Mouse (Mus musculus): ENCODE results near the gene Ttc21a.

Ttc21a gene

DNA sequence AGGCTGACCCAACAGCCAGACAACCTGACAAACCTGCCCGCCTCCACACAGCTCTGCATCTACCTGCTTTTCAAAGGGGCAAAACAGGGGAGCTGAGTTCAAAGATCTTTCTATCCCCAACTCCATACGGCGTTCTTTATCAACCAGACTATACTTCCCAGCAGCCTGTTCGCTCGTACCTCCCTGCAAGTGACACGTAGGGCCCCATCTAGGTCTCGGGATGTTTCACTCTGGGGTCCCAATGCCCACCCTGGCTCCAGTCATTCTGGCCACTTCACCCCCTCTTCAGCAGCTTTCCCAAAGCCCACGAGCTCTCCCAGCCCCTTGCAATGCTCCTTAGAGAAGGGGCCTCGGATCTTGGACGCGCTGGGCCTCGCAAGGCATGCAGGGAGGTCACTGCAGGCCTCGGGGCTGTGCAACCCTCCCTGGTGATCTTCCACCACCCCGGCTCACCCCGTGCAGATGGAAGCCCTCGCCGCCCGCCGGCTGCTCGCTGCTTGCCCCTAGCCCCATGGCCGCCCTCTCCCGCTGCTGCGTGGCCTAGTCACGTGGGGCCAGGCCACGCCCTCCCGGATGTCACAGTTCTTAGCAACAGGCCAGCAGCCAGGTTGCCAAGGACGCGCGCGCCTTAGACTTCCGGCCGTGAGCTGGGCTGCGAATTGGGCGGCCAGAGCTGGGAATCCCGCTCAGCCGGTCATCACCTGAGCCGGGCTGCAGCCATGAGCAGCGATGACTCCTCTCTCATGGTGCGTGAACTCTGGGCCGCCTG, at the start of gene Ttc21a, which contains the start of gene Gorasp1:
TSS of gene Ttc21a (plus strand) at position 602 of the 769 bp plus-strand sequence.
TSS of gene Gorasp1 (minus strand) at position 561 of the 769 bp plus-strand sequence.
- no peak for TF ChIP-seq CTCF (conservative IDR thresholded peaks at IDR 0.05; ENCODE audit: low read length)
- TF ChIP-seq POU5F1 (IDR thresholded peaks at IDR 0.05; ENCODE audit: borderline replicate concordance, low read length) = no peak
- no peak for TF ChIP-seq NANOG (IDR thresholded peaks at IDR 0.05; ENCODE audit: borderline replicate concordance, low read length)
- peak within 1 kb of the TSS; percentile 89 for H3K4me3 ChIP-seq (replicated peaks; ENCODE audit: low read length)
- peaks cover 6% of the 10 kb centered on the region for H3K27me3 ChIP-seq (ENCODE audit: insufficient read depth, low read length)
- peaks cover 17% of the 10 kb centered on the region for H3K36me3 ChIP-seq (ENCODE audit: insufficient read depth, low read length)
- H3K9me3 ChIP-seq (ENCODE audit: low read length) = no peaks in the 10 kb centered on the region
- H3K4me1 ChIP-seq (replicated peaks; ENCODE audit: low read depth, low read length) = peaks cover 79% of the 10 kb centered on the region

DNA sequence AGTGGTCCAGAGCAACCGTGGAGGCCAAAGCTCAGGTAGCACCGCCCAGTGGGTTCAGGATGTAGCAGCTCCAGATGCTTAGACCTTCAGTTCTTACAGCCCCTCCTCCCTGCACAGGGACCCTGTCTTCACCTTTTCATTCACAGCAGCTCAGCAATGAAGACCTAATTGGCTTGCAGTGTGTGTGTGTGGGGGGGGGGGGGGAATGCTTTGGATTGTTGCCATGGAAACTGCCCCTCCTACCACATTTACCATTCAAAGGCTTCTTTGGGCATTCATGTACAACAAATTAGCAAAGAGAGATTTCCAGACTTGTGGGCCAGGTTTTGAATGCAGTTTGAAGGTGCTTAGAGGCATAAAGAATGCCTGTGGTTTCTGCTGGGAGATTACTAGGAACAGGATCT, 48.6 kb upstream of the Ttc21a start:
- Histone ChIP-seq H3K4me3 (replicated peaks; ENCODE audit: low read length) (no peak overlapping the region), H3K4me1 (replicated peaks; ENCODE audit: low read depth, low read length) (peaks cover 11% of the 10 kb centered on the region), H3K36me3 (ENCODE audit: insufficient read depth, low read length) (no peaks in the 10 kb centered on the region), H3K27me3 (ENCODE audit: insufficient read depth, low read length) (no peaks in the 10 kb centered on the region), H3K9me3 (ENCODE audit: low read length) (peaks cover 40% of the 10 kb centered on the region)
- no peak for TF ChIP-seq CTCF (conservative IDR thresholded peaks at IDR 0.05; ENCODE audit: low read length)
- no peak for TF ChIP-seq NANOG (IDR thresholded peaks at IDR 0.05; ENCODE audit: borderline replicate concordance, low read length)
- no peak for TF ChIP-seq POU5F1 (IDR thresholded peaks at IDR 0.05; ENCODE audit: borderline replicate concordance, low read length)

DNA sequence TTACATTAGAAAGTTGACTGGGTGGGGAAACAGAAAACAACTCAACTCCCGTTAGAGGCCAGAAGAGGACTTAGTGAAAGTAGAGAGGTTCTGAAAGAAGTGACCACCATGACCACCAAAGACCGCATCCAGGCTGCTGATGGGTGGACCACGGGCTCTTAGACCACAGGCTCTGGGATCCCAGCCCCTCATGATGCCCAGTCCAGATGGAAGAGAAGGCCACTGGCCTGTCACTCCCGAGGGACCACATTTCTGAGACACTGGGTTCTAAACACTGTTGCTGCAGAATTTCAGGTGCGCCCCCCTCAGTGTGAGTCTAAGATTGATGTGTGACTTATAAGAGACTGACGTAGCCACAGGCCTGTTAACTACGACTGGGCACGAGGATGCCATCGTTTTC, 48.0 kb upstream of the Ttc21a start:
- peaks cover 17% of the 10 kb centered on the region for H3K4me1 ChIP-seq (replicated peaks; ENCODE audit: low read depth, low read length)
- H3K36me3 ChIP-seq (ENCODE audit: insufficient read depth, low read length) = no peaks in the 10 kb centered on the region
- H3K4me3 ChIP-seq (replicated peaks; ENCODE audit: low read length) = no peak overlapping the region
- H3K27me3 ChIP-seq (ENCODE audit: insufficient read depth, low read length) = no peaks in the 10 kb centered on the region
- H3K9me3 ChIP-seq (ENCODE audit: low read length) = peaks cover 34% of the 10 kb centered on the region
- TF ChIP-seq POU5F1 (IDR thresholded peaks at IDR 0.05; ENCODE audit: borderline replicate concordance, low read length) (no peak), CTCF (conservative IDR thresholded peaks at IDR 0.05; ENCODE audit: low read length) (no peak), NANOG (IDR thresholded peaks at IDR 0.05; ENCODE audit: borderline replicate concordance, low read length) (no peak)

DNA sequence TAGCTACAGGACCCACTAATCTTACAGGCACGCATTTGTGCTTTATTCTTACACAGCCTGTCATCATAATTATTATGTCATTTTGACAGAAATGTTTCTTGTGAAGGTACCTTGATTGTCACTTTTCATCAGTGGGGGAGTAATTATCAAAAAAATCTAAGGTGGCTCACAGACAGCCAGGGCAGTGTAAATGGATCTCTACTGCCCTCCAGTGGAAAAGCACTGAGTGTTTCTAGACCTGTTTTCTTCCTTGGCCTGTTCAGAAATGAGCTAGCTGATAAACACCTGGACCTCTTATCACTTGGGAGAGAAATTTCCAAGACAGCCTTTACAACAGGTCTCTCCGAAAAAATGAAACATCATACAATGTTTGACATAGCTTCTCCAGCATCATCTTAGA, 46.7 kb upstream of the Ttc21a start:
- peaks cover 23% of the 10 kb centered on the region for H3K9me3 ChIP-seq (ENCODE audit: low read length)
- H3K36me3 ChIP-seq (ENCODE audit: insufficient read depth, low read length) = no peaks in the 10 kb centered on the region
- peaks cover 22% of the 10 kb centered on the region for H3K4me1 ChIP-seq (replicated peaks; ENCODE audit: low read depth, low read length)
- TF ChIP-seq NANOG (IDR thresholded peaks at IDR 0.05; ENCODE audit: borderline replicate concordance, low read length) (no peak), CTCF (conservative IDR thresholded peaks at IDR 0.05; ENCODE audit: low read length) (peak; percentile 55)
- H3K4me3 ChIP-seq (replicated peaks; ENCODE audit: low read length) = no peak overlapping the region
- H3K27me3 ChIP-seq (ENCODE audit: insufficient read depth, low read length) = no peaks in the 10 kb centered on the region

- Histone ChIP-seq H3K4me3 (replicated peaks; ENCODE audit: low read length) (peak overlapping the region; percentile 94; the same call in 1 of the 2 replicates), H3K9me3 (ENCODE audit: low read length) (no peaks in the 10 kb centered on the region), H3K36me3 (ENCODE audit: insufficient read depth, low read length) (peaks cover 26% of the 10 kb centered on the region), H3K4me1 (replicated peaks; ENCODE audit: low read depth, low read length) (peaks cover 29% of the 10 kb centered on the region), H3K27me3 (ENCODE audit: insufficient read depth, low read length) (no peaks in the 10 kb centered on the region)
- no peak for TF ChIP-seq POU5F1 (IDR thresholded peaks at IDR 0.05; ENCODE audit: borderline replicate concordance, low read length)
- TF ChIP-seq CTCF (conservative IDR thresholded peaks at IDR 0.05; ENCODE audit: low read length) = 0 out of 2 replicates have a peak, but pooled peaks have one; percentile 11
These were observed 43.5 kb upstream of the Ttc21a start for GRCm38 (mm10) chr9:119893881-119894280.

DNA sequence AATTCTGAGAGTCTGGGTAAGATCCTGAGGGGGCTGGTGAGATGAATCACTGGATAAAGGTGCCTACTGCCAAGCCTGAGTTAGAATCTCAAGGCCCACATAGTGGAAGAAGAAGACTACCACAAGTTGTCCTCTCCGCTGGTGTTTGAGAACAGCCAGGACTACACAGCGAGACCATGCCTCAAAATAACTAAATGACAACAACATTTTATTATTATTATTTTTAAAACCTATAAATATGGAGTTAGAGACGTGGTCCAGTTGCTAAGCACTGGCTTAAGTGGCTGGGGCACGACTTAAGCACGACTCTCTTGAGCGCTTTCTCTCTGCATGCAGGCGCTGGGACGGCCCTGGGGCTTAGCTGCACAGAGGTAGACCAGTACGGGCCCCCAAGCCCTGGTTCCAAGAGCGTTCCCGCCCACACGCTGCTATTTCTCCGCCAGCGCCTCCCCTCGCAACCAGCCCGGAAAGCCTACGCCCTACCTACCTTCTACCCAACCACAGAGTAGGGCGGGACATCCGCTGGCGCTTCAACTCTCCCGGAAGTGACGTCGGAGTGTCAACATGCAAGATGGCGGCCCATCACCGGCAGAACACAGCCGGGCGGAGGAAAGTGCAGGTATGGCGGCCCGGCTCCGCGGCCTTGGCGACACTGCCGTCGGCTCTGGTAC, 42.9 kb upstream of the Ttc21a start, which contains the start of gene Wdr48:
TSS of gene Wdr48 (plus strand) at position 540 of the 671 bp plus-strand sequence.
- TF ChIP-seq NANOG (IDR thresholded peaks at IDR 0.05; ENCODE audit: borderline replicate concordance, low read length) (no peak), POU5F1 (IDR thresholded peaks at IDR 0.05; ENCODE audit: borderline replicate concordance, low read length) (no peak), CTCF (conservative IDR thresholded peaks at IDR 0.05; ENCODE audit: low read length) (no peak)
- peaks cover 32% of the 10 kb centered on the region for H3K36me3 ChIP-seq (ENCODE audit: insufficient read depth, low read length)
- no peaks in the 10 kb centered on the region for H3K9me3 ChIP-seq (ENCODE audit: low read length)
- peaks cover 23% of the 10 kb centered on the region for H3K4me1 ChIP-seq (replicated peaks; ENCODE audit: low read depth, low read length)
- no peaks in the 10 kb centered on the region for H3K27me3 ChIP-seq (ENCODE audit: insufficient read depth, low read length)
- peak within 1 kb of the TSS; percentile 94 for H3K4me3 ChIP-seq (replicated peaks; ENCODE audit: low read length)

DNA sequence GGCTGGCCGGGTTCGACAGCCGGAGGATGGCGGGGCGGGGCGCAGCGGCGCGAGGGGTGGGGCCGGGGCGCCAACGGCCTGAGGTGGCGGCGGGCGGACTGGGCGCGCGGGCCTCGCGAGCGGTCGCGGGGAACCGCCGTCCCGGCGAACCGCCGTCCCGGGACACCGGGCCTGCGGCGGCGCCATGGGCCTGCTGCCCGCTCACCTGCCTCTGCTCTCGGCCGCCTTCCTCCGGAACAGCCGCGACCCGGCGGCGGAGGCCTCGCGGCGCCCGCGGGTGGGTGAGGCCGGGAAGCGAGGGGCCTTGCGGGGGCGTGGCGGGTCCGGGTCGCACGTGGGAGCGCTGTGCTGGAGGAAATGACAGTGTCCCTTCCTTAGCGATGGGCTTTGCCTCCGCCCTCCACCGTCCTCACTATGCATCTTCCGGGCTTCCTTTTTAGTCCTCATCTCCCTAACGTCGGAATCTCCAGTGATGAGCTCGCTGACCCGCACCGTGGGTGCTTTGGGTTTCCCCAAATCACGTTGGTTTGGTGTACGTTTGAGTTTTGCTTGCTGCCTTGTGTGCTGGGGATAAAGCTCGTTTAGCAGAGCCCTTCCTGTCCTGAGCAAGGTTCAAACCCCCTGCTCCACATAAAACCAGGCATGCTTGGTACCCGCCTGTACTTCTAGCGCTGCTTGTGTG, 42.2 kb upstream of the Ttc21a start:
- Histone ChIP-seq H3K9me3 (ENCODE audit: low read length) (no peaks in the 10 kb centered on the region), H3K4me3 (replicated peaks; ENCODE audit: low read length) (peak overlapping the region; percentile 94), H3K36me3 (ENCODE audit: insufficient read depth, low read length) (peaks cover 39% of the 10 kb centered on the region), H3K27me3 (ENCODE audit: insufficient read depth, low read length) (no peaks in the 10 kb centered on the region), H3K4me1 (replicated peaks; ENCODE audit: low read depth, low read length) (peaks cover 23% of the 10 kb centered on the region)
- TF ChIP-seq NANOG (IDR thresholded peaks at IDR 0.05; ENCODE audit: borderline replicate concordance, low read length) = no peak
- no peak for TF ChIP-seq CTCF (conservative IDR thresholded peaks at IDR 0.05; ENCODE audit: low read length)
- TF ChIP-seq POU5F1 (IDR thresholded peaks at IDR 0.05; ENCODE audit: borderline replicate concordance, low read length) = no peak

DNA sequence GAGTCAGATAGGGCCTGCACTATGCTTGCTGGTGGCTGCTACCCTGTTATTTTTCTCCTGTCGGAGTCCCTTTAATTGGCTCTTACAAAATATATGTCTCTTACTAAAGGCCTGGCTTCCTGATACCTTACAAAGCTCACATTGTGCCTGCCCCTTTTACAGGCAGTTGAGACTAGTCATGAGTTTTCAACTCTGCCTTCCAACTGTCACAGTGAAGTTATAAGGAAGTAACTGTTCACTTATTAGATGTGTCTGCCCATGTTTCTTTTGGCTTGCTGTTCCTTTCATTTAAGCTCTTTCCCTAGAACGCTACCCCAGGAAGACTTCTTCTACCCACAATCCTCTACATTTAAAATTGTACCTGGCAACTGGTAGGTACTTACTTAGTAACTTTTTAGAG, 38.0 kb upstream of the Ttc21a start:
- Histone ChIP-seq H3K9me3 (ENCODE audit: low read length) (no peaks in the 10 kb centered on the region), H3K36me3 (ENCODE audit: insufficient read depth, low read length) (peaks cover 71% of the 10 kb centered on the region), H3K4me1 (replicated peaks; ENCODE audit: low read depth, low read length) (peaks cover 22% of the 10 kb centered on the region), H3K27me3 (ENCODE audit: insufficient read depth, low read length) (no peaks in the 10 kb centered on the region), H3K4me3 (replicated peaks; ENCODE audit: low read length) (no peak overlapping the region)
- TF ChIP-seq NANOG (IDR thresholded peaks at IDR 0.05; ENCODE audit: borderline replicate concordance, low read length) = no peak
- TF ChIP-seq POU5F1 (IDR thresholded peaks at IDR 0.05; ENCODE audit: borderline replicate concordance, low read length) = no peak
- TF ChIP-seq CTCF (conservative IDR thresholded peaks at IDR 0.05; ENCODE audit: low read length) = no peak
